Mouse (Mus musculus) embryonic facial prominence, embryonic 12.5 days (tissue): ENCODE data around the gene Smurf1. TPM values are rescaled to one million over a fixed set of nuclear protein-coding genes. Genes with fewer than 3 reads are reported as not detected.

Experiments used
- microRNA-seq: library from miRNA; unstranded; fragments of <30 nt; microRNA quantifications from one replicate; pipeline ENCODE4, GENCODE M21; 2017
- polyA plus RNA-seq: library from polyadenylated mRNA; unstranded; fragments of >200 nt; fragmentation: Nextera tagmentation; extraction: Ambion mirVana; gene quantifications from 2 replicates; pipeline ENCODE4 v1.2.1, GENCODE M21; 2016

The Smurf1 gene
- polyA plus RNA-seq, 1 experiment from 2014 or later = 24.9 TPM

Small RNAs within 50 kb of the gene (microRNA-seq; reads per million reads assigned to microRNA genes)
- gene Mir7039 = not detected

Other genes starting within 250 kb of the Smurf1 start
- gene Tmem130, start 204.0 kb downstream of the Smurf1 start, polyA plus RNA-seq = 1.7 and 4.6 TPM in 2 replicates
- 95.8 and 102 TPM in 2 replicates for gene Trrap, start 198.1 kb downstream of the Smurf1 start, polyA plus RNA-seq
- gene Gm4871, start 66.9 kb upstream of the Smurf1 start, polyA plus RNA-seq = not detected in 2 replicates
- gene 1700018F24Rik, start 77.1 kb upstream of the Smurf1 start, polyA plus RNA-seq = not detected in 2 replicates
- 158 and 159 TPM in 2 replicates for gene Arpc1a, start 118.0 kb upstream of the Smurf1 start, polyA plus RNA-seq
- gene Kpna7, start 118.2 kb upstream of the Smurf1 start, polyA plus RNA-seq = not detected in 2 replicates
- 132 and 134 TPM in 2 replicates for gene Arpc1b, start 148.4 kb upstream of the Smurf1 start, polyA plus RNA-seq
- 129 and 130 TPM in 2 replicates for gene Pdap1, start 174.4 kb upstream of the Smurf1 start, polyA plus RNA-seq
- 218 and 235 TPM in 2 replicates for gene Bud31, start 174.5 kb upstream of the Smurf1 start, polyA plus RNA-seq
- gene Ptcd1, start 201.3 kb upstream of the Smurf1 start, polyA plus RNA-seq = 21.6 and 22.8 TPM in 2 replicates
- 62.8 and 65.2 TPM in 2 replicates for gene Cpsf4, start 201.4 kb upstream of the Smurf1 start, polyA plus RNA-seq
- gene Atp5j2, start 226.2 kb upstream of the Smurf1 start, polyA plus RNA-seq = 539 and 600 TPM in 2 replicates
- 9.4 and 9.5 TPM in 2 replicates for gene Zkscan14, start 236.0 kb upstream of the Smurf1 start, polyA plus RNA-seq
- gene Zkscan5, start 238.7 kb upstream of the Smurf1 start, polyA plus RNA-seq = 19.5 and 20.3 TPM in 2 replicates